Mouse (Mus musculus) left cerebral cortex, postnatal 10 days (tissue): ENCODE data around the gene Ccm2l. TPM values are rescaled to one million over a fixed set of nuclear protein-coding genes. Genes with fewer than 3 reads are reported as not detected.

ENCODE experiments used
- DNase-seq, 2 experiments: peaks; one replicate each; pipeline ENCODE4 v3.0.0; 2021 to 2022; ENCODE audit warnings: low spot score in 2 of 2, mixed read lengths in 1 of 2; ENCODE audit errors: extremely low spot score in 1 of 2
- intact Hi-C: fragments of 180-260 bp; cut with DNase I; formaldehyde crosslinking; loops from one replicate; pipeline ENCODE4 v1.15.1; 2025
- total RNA-seq, 2 experiments: library from RNA; stranded (reverse); gene quantifications; 2 replicates each; pipeline ENCODE4 v1.2.3; 2021

Ccm2l gene
- total RNA-seq, 2 experiments from 2014 or later = 6.8 to 7.1 TPM

- no peak for DNase-seq
- intact Hi-C loops = loop anchor here (5.0 kb wide), 1 partner anchor 58 kb away; no protein-coding TSS in a partner anchor
Measured at GRCm38 (mm10) chr2:153083824-153084223, 18.1 kb downstream of the Ccm2l start.

GRCm38 (mm10) chr2:153084261-153084976 lies 18.7 kb downstream of the Ccm2l start:
- DNase-seq = no peak
- intact Hi-C loops = loop anchor here (5.0 kb wide), 1 partner anchor 58 kb away; no protein-coding TSS in a partner anchor

GRCm38 (mm10) chr2:153085556-153085955 lies 19.8 kb downstream of the Ccm2l start:
- no peak for DNase-seq
- intact Hi-C loops = no loop called here

DNA sequence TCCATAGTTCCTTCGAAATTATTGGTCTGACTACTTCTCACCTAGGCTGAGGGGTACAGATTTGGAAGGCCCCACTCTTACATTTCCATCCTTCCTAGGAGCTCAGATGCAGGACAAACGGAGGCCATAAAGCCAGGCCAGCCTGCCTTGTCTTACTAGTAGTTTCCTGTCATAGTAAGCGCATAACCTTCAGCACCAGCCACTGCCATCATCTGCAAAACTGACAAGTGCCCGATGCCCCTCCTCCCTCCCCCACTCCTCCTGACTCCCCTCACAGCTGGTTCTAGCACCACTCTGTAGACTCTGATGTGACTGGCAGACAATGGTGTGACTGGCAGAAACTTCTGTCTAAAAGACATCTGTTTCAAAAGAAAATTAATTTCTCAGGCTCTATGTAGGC lies 20.4 kb downstream of the Ccm2l start:
- intact Hi-C loops = no loop called here
- no peak for DNase-seq

- no peak for DNase-seq
- intact Hi-C loops = no loop called here
Measured at GRCm38 (mm10) chr2:153087091-153087490, 21.3 kb downstream of the Ccm2l start.

DNA sequence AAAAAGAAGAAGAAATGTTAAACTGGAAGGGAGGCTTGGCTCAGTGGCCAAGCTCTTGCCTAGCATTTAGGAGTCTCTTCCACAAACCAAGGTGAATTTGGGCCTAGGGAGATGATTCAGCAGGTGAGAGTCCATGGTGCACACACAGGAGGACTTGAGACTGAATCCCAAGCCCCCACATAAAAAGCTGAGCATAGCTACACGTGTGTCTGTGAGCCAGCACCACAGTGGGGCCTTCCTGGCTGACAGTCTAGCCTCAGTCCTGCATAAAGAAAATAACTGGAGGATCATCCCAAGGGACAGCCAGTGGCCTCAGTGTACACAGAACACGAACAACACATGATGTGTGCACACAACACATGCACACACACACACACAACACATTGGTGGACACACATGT lies 23.6 kb downstream of the Ccm2l start:
- intact Hi-C loops = no loop called here

GRCm38 (mm10) chr2:153090551-153091165 lies 24.9 kb downstream of the Ccm2l start:
- intact Hi-C loops = no loop called here
- DNase-seq = no peak

More for the DNA sequence above, 23.6 kb downstream of the Ccm2l start:
- no peak for DNase-seq

- DNase-seq = no peak
- intact Hi-C loops = no loop called here
Measured at GRCm38 (mm10) chr2:153107046-153107766, 41.5 kb downstream of the Ccm2l start.

DNA sequence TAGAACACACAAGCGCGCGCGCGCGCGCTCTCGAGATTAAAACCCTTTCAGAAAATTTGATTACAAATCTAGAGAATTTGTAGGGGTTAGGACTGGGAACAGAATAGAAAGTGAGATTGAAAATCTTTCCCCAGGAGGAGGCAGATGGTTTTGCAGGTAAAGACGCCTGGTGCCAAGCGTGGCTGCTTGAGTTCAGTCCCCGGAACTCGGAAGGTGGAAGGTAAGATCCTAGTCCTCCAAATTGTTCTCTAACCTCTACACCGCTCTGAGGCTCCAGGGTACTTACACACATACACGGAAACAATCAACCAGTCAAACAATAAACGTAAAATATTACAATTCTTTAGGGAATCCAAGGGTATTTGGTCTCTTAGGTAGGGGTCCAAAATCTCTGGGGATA lies 42.0 kb downstream of the Ccm2l start:
- intact Hi-C loops = no loop called here

DNA sequence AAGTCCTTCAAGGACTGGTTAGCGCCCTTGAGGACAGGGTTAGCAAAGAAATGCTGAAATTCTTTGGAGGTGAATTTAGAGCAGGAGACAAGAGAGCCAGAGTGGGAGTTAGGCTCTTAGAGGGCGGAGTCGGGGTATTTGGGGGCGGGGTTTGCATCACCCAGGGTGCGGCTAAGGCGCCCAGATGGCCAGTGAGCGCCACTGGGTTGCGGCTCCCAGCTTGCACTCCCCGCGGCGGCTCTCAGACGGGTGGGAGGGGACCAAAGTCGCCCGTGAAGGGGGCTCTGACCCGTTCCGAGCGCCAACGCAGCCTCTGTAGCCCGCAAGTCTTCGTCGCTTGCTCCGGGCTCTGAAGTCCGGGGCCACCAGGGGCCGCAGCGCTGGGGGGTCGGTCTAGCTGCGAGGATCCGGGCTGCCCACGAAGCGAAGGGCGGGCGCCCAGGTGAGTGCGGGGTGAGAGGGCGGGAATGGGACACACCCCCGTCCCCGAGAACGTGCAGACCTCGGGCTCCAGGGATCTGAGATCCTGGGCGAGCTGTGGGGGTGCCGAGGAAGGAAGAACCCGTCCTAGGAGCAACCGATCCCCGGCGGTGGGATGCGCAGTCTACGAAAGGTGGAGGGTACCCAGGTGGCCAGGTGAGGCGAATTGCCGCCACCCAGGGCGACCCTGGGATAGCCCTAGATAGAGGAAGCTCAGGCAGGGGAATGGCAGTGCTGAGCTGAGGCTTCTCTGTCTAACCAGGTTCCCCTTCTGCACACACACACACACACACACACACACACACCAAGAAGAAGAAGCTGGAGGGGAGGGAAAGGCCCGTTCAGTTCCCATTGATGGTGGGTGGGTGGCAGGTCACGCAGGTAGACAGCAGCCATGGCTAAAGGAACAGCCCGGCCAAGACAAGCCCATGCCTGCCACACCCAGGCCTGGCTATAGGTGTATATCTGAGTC lies 42.8 kb downstream of the Ccm2l start, which contains the start of gene Hck:
Gene Hck, plus strand, starts transcription at position 156 of the 952 bp plus-strand sequence.
- intact Hi-C loops = no loop called here
- DNase-seq = peak in 1 of 2 experiments; percentile 68

More for the DNA sequence above, 42.0 kb downstream of the Ccm2l start:
- DNase-seq = no peak

DNA sequence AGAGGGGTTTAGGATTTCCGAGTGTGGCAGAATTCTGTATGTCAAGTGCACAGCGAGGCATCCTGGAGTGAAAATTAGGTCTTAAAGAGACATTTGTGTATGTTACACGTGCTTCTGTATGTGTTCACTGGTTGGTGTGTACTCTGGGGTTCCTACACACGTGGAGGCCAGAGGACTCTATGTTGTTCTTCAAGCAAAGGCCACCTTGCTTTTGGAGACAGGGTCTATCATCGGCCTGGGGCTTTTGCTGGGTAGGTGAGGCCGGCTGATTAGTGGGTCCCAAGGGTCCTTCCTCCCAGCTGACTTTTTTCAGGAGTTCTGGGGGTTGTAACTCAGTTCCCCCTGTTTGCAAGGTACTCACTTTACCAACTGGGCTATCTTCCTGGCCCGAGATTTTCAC lies 43.8 kb downstream of the Ccm2l start:
- intact Hi-C loops = no loop called here

DNA sequence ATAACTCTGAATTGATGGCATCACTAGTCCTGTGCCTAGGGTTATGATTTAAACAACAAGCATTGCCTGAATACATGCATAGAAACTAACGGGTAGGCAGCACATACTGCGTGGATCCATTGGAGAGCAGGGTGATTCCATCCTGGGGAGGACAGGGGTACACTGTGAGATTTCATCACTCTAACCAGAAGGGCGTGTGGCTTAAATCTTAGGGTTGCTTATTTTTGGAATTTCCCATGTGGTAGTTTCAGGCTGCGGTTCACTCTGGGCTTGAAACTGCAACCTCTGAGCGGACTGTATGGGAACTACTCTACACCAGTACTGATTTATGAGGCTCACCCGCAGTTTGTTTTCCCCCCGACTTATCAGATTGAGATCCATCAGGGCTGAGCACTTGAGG lies 45.5 kb downstream of the Ccm2l start:
- no peak for DNase-seq
- intact Hi-C loops = no loop called here

More for the DNA sequence above, 43.8 kb downstream of the Ccm2l start:
- no peak for DNase-seq

GRCm38 (mm10) chr2:153115679-153116081 lies 49.9 kb downstream of the Ccm2l start:
- intact Hi-C loops = no loop called here
- DNase-seq = no peak

DNA sequence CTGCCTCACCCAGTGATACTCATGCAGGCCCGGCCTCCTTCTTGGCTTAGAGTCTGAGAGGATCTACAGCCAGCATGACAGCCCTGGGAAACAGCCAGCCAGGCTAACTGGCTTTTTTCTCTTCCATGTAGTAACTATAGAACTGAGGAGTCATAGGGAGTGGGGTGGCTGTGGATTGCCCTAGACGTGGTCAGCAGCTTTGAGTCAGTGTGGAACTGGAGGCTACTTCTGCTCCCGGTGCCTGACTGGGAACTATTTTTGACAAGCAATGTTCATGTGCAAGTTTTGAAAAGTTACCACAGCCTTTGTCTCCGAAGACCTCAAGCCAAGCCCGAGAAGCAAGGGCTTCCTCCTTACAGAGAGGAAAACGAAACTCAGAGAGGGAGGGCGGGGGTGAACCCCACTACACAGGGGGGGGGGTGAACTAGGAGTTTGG lies 51.3 kb downstream of the Ccm2l start:
- intact Hi-C loops = no loop called here
- no peak for DNase-seq

- DNase-seq = no peak
- intact Hi-C loops = no loop called here
Measured at GRCm38 (mm10) chr2:153119488-153119887, 53.7 kb downstream of the Ccm2l start.

- intact Hi-C loops = no loop called here
- no peak for DNase-seq
Measured at GRCm38 (mm10) chr2:153120126-153120525, 54.4 kb downstream of the Ccm2l start.

GRCm38 (mm10) chr2:153121821-153122615 lies 56.3 kb downstream of the Ccm2l start:
- DNase-seq = no peak
- intact Hi-C loops = no loop called here

GRCm38 (mm10) chr2:153122701-153123100 lies 56.9 kb downstream of the Ccm2l start:
- intact Hi-C loops = no loop called here
- no peak for DNase-seq
